Mouse (Mus musculus) kidney, postnatal 36 days (tissue): ENCODE data around the gene Pard3b.

Experiments
- DNase-seq, 2 experiments: peaks; one replicate each; pipeline ENCODE4 v3.0.0; 2021 to 2022; ENCODE audit warnings: mixed read lengths in 2 of 2

Pard3b gene

DNA sequence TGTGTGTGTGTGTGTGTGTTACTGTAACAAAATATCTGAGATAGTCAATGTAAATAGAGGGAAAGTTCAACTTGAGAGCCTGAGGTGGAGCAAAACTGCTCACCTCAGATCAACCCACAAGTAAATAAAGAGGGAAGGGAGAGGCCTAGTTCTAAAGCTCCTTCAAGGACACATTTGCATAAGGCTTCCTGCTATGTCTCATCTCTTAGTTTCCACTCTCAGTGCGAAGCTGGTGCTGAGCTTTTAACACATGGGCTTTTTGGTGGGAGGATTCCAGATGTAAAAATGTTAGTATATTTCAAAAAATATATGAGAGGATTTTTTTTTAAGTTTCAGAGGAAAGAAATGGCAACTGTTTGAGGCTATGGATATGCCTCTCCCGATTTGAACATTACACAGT lies 294.9 kb downstream of the Pard3b start:
- no peak for DNase-seq

DNA sequence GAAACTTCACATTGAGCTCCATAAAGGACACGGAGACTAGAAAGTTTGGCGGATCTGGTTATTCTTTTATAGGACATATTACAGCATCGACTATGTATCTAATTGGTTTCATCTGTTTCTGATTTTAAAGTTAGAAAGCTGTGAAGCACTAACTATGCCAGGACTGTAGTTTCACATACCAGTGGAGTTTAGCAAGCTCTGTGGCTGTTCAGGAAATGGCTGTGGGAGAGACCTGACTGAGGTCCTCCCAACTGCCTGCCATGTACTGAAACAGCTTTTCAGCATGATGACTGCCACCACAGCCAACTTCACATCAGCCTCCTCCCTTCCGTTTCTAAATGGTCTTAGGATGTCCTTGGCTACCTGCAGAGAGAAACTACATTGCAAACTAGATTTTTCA lies 296.1 kb downstream of the Pard3b start:
- DNase-seq, result no peak

DNA sequence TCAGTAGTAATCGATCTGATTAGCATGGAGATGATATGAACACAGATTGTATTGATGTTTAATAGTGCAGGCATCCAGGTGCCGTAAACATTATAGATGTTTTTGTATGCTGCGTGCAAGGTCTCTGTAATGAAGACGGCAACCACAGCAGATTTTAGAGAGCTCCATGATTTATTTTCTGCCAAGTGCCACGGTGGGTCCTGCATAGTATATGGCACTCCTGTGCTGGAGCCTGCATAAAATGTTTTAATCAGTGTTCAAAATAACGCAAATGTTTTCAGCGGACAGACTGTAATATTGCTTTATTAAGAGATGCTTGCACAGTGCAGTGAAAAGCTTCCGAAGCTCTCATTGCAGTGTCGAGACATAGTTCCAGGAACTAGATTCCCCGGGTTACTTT lies 301.3 kb downstream of the Pard3b start:
- no peak for DNase-seq

DNA sequence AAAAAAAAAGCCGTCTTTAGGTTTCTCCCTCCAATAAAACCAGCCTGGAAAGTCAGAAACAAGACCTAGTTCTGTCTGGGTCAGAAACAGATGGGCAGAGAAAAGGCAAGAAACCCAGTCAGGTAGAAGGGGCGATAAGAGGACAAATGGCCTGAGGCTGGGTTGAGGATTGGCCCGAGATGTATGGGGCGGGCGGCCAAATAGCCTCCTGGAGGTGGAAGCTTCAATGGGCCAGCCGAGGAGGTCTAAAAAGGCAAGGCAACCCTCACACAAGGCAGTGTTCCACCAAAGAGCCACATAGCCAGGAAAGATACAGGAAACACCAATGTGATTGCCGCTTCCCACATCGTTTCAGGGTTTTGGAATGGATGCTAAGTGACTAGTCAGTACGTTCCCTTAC lies 322.9 kb downstream of the Pard3b start:
- no peak for DNase-seq

DNA sequence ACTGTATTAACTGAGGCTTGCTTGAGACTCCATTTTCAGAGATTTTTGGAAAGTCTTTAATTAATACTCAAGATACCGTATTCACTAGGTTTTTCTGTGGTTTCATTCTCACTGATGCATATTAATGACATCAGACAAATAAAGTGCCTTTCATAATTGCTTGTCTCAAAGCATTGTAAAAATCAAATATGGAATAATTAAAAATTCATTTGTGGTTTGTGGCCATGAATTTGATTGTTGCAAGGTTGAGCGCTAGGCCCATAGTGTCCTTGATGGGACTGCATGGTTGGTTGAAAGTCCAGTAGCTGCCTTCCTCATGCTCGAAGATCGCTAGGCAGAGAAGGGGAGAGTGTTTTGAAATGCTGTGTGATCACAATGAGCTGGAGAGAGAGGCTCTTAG lies 323.9 kb downstream of the Pard3b start:
- no peak for DNase-seq

DNA sequence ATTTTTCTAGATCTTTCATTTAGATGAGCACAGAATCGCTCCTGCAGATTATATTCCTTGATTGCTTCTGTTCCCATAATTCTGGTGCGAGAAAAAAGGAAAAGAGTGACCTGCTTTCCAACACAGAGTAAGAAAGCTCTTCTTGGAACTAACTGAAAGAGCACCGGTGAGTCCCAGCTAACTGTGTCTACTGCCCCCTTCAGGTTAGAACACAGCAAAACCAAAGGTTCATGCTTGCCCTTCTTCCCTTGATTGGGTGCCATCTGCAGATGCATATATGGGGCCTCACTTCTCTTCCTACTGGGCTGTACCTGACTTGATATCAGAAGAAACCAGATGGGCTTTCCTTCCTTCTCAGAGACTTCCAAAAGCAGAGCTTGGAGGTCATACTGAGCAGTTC lies 328.5 kb downstream of the Pard3b start:
- peak in 1 of 2 experiments; percentile 6 for DNase-seq

DNA sequence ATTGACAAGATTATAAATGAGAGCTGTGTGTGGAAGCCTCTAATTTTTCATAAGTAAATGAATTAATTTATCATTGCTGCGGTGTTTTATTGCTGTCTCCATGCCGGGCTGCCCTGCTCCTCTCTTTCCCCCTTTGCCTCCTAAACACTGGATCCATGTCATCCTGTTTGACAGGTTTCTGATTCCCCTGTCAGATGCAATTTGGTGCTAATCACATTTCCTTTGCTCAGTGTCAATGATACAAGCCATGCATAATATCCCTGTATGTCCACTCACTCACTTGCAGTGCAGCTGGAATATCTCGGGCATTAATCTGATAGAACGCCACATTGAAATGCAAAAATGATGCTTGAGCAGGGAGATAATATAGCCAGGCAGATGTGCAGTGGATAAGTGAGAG lies 329.2 kb downstream of the Pard3b start:
- DNase-seq, result no peak

DNA sequence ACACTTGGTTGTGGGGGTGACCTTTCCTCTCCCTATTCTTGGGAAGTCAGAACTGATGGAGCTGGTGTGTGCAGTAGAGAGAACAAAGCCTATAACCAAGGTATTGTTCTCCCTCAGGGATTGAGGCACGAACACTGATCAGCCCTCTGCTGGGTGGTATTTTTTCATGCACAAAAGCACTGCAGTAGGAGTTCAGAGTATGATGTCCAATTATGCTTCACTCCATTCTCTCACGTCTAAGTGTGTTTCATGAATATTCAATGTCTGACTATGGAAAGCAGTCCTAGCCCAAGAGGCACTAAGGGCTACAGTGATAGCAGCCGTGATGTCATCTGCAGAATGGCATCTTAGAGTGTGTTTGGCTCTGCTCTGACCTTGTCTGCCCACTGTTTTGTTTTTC lies 359.1 kb downstream of the Pard3b start:
- no peak for DNase-seq

DNA sequence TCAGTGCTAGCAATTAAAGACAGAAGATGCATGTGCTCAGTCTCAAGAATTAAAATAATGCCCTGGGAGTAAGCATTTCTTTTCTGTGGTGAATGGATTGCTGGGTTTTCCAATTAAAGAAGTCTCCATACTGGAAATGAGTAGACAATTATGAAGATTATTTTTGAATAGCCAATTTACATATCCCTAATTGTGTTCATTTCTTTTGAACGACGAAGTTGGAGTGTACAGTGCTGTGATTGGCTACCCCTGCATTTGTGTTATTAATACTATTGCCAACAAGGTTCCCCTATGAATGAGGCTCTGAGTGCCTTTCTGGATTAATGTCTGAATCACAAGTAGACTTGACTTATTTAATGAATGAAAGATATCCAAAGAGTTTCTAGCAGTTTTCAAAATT lies 370.2 kb downstream of the Pard3b start:
- no peak for DNase-seq

DNA sequence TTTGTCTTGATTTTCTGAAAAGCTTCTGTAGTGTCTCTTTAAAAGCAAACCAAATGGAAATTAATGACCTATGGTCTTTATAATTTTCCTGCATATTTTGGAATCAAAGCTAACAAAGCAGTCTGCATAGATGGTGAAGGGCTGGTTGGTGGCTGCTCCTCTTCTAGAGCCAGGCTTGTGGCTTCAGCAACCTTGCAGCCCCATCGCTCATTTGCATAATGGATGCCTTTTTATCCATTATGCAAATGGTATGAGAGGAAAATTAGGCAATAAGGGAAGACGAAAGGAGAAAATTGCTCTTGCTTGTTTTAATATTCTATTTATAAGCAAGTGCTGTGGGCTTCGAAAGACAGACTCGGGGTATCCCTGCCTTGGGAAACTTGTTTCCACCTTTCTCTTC lies 373.1 kb downstream of the Pard3b start:
- DNase-seq, result no peak

DNA sequence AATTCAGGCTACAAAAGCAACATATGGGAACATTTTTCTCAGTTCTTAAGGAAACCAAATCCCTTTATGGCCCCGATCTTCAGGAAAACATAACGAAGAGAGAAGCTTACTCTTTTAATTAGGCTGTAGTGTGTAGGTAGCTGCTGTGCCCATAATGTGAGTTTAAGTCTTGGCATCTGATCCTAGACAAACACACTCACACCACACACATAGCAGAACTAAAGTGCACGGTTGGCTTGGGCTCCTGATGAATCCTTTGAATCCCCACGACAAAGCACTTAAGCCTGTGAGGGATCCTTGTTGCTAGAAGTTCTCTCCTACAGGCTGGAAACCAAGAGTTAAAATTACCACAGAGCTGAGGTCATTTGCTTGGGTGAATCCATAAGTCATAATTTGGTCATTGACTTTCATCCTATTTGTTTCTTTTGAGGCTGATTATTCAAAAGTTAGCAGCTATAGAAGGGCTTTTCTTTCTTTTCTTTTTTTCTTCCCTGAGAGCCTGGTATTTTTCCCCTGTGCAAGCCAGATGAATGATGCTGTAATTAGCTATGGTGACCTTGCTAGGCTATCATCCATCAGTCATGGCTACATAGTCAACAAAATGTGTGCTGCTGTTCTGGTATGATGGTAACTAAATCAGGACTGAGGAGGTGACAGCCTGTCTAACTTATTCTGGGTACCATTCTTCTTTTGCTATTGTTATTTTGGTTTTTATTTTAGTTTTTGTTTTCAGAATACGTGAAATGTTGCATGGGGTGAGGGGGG lies 378.1 kb downstream of the Pard3b start:
- DNase-seq, result no peak

DNA sequence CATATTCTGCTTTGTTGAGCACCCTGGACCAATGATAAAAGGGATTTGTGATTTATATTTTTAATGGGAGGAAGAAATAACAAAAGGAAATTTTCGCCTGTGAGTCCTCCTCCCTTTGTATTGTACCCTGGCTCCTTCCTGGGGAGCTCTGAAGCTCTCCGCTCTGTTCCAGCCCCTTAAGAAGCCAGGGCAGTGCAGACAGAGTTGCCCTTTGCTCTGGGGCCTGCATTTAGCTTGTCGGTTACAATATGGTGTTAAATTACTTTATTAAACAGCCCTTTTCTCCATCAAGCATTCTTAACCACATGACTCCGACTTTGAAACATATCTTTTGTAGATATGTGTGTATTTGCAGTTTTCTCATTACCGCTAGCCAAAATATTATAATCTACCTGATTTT lies 379.7 kb downstream of the Pard3b start:
- no peak for DNase-seq

DNA sequence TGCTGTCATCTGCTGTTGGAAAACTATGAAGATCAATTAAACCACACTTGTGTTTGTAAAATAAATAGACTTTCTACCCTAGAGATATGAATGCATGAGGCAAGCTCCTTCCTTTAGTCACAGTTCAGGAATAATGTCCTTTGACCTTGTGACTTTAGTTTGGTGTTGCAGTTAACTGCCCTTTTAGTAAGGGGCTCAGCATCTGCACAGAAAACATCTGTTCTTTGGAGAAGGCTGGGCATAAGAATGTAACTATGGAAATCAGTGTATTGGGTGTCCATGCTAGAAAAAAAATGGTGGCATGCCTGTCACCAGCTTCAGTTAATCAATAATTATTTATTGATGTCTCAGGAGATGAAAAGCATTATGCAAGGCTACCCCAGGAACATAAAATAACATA lies 381.1 kb downstream of the Pard3b start:
- DNase-seq, result no peak

DNA sequence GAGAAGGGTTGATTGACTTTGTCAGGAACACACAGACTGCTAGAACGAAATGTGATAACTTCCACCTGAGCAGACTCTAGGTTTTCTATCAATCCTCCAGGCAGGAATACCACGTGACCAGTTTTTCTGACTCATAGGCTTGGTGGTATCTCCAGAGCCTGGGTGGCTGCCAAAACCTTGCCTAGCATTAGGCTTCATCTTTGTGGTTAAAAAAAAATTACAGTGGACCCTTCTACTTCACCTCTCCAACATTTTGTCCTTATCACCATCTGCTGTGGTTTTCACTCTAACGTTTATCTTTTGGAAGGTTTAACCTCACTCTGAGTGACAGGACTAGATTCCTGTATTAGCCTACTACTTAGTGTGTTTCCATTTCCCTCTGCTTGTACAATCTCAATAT lies 403.1 kb downstream of the Pard3b start:
- no peak for DNase-seq

DNA sequence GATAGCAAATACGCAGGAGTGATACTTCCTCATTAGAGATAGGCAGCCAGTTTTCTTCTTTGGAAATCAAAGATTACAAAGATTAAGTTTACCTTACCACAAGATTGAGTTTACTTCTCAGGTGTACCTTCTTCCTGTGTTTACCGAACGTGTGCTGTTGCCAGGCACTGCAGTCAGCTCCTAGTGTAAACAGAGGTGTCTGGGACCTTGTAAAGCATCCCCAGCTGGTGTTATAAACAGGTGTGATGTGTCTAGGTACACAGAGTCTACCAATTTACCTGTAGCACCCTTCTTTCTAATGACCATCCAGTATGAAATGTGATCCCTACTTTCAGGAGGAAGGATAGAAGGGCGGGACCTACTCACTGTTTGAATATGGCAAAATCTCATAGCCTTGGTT lies 410.0 kb downstream of the Pard3b start:
- DNase-seq, result no peak

DNA sequence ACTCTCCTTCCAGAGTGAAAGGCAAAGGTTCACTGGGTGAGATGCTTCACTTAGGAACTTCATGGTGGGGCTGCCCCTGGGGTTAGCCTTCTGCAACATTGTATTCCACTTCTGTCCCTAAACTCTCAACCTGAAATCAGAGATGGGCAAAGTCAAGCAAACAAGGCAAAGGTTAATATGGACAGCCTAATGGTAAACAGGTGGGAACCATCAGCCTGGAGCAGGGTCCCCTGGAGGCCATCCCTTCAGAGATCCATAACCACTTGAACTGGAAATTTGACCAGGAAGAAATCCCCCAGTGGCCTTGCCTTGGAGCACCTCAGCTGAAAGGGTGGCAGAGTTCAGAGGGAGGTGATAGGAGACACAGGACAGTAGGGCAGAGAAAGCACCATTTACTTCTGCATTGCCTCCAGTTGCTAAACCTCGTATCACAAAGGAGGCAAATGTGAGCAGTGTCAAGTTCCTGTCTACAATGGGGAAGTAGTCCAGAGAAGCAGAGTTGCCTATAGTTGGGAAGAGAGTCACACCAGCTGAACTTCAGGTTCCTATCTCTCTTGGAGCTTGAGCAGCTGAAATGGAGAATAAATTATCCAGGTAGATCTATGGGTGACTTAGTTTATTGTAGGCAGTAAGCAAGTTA lies 412.7 kb downstream of the Pard3b start:
- no peak for DNase-seq

DNA sequence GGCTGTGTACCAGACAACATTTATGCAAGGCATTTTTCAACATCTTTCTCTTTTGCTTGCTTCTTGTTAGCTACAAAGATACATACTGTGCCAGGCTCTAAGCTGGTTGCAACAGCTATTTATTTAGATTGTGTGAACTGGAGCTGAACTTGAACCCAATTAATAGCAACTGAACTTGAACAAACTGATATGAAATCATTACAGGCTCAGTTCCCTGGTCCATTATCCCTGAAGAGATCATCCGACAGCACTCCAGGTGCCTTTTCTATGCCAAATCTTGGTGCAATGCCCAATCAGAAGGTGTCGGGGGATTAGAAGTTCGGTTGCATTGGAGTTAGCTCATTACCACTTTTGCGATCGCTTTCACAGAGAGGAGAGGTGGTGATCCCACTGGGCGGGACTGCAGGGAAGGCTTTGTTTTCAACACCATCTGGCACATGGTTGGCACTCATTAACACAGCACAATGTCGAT lies 414.6 kb downstream of the Pard3b start:
- DNase-seq, result no peak

DNA sequence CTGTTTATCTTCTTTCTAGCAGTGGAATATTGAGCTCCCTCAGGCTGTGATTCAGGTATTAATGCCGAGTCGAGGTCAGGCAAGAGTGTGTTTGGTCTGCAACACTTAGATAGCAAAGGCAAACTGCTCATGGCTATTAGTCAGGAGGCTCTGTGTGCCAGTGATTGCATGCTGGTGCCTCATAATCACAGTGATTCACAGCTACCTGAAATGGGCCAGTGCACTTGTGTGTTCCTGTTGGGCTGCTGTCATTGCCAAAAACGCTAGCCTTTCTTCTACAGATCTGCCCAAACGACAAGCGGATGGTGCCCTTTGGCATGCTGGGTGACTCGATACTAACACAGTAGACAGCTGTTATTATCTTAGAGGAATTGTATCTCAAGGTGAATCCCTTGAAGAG lies 416.7 kb downstream of the Pard3b start:
- no peak for DNase-seq

DNA sequence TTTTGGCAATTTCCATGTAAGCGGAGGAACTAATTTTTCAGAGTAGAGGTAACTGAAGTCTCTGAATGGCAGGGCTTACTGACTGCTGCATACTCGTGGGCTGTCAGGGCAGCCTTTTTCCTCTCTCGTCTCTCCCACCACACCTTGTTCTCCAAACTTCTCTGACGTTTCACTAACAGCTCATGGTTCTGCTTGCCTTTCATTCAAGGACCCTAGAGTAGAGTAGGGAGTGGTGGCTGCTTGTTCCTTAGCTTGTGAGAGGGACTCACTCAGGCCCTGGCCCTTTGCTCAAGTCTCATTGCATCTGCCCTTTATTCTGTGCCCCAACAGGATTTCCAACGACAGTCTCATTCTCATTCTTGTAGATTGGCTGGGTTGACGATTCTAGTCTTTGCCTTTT lies 432.0 kb downstream of the Pard3b start:
- DNase-seq, result no peak

DNA sequence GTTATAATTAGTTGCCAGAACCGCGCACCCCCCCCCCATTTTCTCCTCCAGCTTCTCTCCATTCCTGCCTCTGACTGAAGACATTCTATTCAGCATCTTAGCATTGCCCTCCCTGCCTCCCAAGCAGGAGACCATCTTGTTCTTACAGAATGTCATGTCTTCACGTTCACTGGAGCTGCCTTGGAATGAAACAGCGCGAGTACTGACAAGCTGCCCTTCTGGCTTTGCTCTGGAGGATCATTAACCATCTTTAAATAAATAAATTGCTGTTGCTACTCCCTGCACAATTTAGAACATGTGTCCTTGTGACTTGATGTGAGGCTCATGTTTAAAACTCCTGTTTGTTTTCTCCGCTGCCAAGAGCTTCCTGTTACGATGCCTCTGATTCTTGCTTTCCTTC lies 432.5 kb downstream of the Pard3b start:
- no peak for DNase-seq

DNA sequence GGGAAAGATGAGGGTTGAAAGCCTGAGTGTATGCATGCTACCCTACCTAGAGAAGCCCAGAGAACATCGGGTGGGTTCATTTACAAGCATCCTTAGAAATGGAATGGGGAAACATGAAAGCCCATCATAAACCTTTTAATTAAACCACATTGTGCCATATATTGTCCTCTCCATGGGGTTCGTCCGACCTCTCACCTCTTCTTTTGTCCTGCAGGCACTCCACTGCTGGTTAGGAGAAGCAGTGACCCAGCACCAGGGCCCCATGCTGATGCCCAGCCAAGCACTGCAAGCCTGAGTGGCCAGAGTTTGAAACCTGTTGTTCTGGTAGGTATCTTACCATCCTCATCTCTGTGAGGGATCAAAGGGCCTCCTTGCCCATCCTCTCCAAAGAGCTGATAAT lies 437.5 kb downstream of the Pard3b start:
- no peak for DNase-seq

DNA sequence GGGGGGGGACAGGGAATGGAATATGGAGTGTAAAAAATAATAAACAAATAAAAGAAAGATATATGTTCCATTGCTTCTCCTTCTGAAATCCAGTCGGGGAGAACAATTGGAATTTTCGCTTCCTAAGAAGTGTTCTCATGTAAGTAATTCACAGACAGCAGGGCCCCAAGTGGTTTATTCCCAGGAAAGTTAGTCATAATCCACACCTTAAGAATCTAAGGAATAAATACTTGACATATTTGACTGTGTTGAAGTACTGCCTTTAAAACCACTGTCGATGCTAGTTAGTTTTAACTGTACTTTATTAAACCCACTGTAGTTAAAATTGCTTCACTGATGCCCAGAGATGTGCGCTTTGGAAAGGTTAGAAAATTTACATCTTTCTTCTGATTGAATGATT lies 442.5 kb downstream of the Pard3b start:
- no peak for DNase-seq

DNA sequence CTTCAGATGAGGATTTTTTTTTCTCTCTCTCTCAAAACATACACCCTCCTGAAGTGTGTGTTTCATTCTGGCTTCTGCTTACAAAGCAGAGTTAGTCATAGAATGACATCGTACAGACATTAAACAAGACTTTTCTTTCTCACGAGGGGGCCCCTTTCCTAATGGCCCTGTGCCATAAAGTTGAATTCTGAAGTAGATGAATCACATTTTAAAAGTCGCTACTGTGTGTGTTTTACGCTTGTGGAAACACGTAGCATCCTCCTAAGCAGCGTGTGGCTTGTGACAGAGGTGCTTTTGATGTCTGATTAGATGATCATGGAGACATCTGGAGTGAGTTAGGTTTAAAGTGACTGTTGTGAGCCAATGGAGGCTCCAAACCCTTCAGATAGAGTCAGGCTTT lies 447.4 kb downstream of the Pard3b start:
- no peak for DNase-seq

DNA sequence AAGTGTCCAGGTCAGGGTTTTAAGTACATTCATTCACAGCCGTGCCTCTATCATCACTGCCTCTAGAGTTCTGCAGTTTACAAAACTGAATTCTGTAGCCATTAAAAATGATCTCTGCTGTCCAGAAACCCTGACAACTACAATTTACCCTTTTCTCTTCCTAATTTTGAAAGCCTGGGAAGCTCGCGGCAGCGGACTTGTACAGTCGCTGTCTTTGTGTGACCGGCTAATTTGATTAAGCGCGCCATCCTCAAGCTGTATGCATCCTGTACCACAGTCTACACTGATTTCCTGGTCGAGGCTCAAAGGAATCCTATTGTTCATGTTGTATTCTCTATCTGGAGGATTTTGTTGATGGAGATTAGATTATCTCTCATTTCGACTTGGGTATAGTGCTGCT lies 448.8 kb downstream of the Pard3b start:
- DNase-seq, result no peak

DNA sequence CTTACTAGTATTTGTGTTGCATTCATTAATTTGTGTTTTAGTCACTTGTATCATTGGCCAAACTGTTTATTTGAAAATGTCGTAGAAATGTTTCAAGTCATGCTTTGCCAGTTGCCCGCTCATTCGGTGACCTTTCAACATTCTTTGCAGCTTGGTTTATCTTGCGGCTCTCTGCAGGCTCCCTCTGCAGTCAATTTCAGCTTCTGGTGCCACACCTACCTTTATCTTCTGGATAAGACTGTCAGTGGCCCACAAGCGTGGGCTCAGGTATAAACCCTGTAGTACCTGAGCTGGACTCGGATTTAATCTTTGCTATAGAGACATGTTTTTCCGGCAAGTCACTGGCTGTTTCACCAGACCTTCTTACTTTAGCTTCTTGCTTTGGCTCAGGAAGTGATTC lies 456.3 kb downstream of the Pard3b start:
- no peak for DNase-seq
